Mouse (Mus musculus): Measurements from ENCODE around the gene Gm20830.
"Not testable (repeated sequence)": the region's sequence is repeated elsewhere in the genome, so short reads cannot be mapped to it uniquely, and the experiment has no call there.

Gene Gm20830

DNA sequence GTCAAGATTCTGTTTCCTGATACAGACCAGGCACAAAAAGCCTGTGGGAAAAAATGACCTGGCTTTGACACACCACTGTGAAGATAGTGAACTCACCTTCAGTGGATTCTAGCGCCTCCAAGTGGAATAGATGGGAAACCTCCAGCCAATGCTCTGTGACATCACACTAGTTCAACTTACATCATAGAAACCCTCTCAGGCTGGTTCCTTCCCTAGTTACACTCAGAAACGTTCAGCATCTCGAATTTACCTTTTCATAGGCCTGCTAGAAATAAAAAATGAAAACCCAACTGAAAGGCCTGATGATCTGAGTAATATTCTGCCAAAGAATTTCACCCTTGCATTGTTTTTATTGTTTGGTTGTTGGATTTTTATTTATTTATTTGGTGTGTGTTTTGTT is at the start of gene Gm20830:
TSS of gene Gm20830 (minus strand) at position 101 of the 400 bp plus-strand sequence.
- not testable (repeated sequence) for DNase-seq (ENCODE audit: low spot score)

Measured in ovary, postnatal 10 days (tissue).